Mouse (Mus musculus): Measurements from ENCODE around the gene Pard3b.

The Pard3b gene

DNA sequence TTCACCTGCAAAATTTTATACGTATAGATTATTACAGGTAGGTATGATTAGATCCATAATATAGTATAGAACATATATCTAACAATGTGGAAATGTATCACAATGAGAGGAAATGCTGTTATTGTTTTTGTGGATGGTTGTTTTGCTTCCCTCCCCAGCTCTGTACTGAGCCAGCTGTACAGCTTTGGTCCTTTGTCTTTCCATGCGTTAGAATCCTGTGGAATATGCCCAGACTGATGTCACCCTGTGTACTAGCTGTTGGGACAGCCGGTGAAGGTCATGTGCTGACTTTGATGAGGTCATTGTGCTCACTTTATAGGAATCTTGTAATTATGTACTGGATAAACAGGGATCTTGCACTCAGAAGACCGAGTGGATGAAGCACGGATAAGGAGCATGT lies 286.9 kb downstream of the Pard3b start:
- no peak for ATAC-seq (ENCODE audit: low TSS enrichment)

- no peak for ATAC-seq (ENCODE audit: low TSS enrichment)
Measured at GRCm38 (mm10) chr1:61928131-61928761, 289.6 kb downstream of the Pard3b start.

DNA sequence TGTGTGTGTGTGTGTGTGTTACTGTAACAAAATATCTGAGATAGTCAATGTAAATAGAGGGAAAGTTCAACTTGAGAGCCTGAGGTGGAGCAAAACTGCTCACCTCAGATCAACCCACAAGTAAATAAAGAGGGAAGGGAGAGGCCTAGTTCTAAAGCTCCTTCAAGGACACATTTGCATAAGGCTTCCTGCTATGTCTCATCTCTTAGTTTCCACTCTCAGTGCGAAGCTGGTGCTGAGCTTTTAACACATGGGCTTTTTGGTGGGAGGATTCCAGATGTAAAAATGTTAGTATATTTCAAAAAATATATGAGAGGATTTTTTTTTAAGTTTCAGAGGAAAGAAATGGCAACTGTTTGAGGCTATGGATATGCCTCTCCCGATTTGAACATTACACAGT lies 294.9 kb downstream of the Pard3b start:
- ATAC-seq (ENCODE audit: low TSS enrichment): peak; percentile 57

DNA sequence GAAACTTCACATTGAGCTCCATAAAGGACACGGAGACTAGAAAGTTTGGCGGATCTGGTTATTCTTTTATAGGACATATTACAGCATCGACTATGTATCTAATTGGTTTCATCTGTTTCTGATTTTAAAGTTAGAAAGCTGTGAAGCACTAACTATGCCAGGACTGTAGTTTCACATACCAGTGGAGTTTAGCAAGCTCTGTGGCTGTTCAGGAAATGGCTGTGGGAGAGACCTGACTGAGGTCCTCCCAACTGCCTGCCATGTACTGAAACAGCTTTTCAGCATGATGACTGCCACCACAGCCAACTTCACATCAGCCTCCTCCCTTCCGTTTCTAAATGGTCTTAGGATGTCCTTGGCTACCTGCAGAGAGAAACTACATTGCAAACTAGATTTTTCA lies 296.1 kb downstream of the Pard3b start:
- ATAC-seq (ENCODE audit: low TSS enrichment): no peak

DNA sequence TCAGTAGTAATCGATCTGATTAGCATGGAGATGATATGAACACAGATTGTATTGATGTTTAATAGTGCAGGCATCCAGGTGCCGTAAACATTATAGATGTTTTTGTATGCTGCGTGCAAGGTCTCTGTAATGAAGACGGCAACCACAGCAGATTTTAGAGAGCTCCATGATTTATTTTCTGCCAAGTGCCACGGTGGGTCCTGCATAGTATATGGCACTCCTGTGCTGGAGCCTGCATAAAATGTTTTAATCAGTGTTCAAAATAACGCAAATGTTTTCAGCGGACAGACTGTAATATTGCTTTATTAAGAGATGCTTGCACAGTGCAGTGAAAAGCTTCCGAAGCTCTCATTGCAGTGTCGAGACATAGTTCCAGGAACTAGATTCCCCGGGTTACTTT lies 301.3 kb downstream of the Pard3b start:
- no peak for ATAC-seq (ENCODE audit: low TSS enrichment)

DNA sequence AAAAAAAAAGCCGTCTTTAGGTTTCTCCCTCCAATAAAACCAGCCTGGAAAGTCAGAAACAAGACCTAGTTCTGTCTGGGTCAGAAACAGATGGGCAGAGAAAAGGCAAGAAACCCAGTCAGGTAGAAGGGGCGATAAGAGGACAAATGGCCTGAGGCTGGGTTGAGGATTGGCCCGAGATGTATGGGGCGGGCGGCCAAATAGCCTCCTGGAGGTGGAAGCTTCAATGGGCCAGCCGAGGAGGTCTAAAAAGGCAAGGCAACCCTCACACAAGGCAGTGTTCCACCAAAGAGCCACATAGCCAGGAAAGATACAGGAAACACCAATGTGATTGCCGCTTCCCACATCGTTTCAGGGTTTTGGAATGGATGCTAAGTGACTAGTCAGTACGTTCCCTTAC lies 322.9 kb downstream of the Pard3b start:
- ATAC-seq (ENCODE audit: low TSS enrichment): no peak

- no peak for ATAC-seq (ENCODE audit: low TSS enrichment)
Measured at GRCm38 (mm10) chr1:61962571-61962970, 323.9 kb downstream of the Pard3b start.

DNA sequence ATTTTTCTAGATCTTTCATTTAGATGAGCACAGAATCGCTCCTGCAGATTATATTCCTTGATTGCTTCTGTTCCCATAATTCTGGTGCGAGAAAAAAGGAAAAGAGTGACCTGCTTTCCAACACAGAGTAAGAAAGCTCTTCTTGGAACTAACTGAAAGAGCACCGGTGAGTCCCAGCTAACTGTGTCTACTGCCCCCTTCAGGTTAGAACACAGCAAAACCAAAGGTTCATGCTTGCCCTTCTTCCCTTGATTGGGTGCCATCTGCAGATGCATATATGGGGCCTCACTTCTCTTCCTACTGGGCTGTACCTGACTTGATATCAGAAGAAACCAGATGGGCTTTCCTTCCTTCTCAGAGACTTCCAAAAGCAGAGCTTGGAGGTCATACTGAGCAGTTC lies 328.5 kb downstream of the Pard3b start:
- no peak; the same call in 1 of the 2 replicates for ATAC-seq (ENCODE audit: low TSS enrichment)

DNA sequence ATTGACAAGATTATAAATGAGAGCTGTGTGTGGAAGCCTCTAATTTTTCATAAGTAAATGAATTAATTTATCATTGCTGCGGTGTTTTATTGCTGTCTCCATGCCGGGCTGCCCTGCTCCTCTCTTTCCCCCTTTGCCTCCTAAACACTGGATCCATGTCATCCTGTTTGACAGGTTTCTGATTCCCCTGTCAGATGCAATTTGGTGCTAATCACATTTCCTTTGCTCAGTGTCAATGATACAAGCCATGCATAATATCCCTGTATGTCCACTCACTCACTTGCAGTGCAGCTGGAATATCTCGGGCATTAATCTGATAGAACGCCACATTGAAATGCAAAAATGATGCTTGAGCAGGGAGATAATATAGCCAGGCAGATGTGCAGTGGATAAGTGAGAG lies 329.2 kb downstream of the Pard3b start:
- ATAC-seq (ENCODE audit: low TSS enrichment): no peak

- no peak for ATAC-seq (ENCODE audit: low TSS enrichment)
Measured at GRCm38 (mm10) chr1:61997711-61998110, 359.1 kb downstream of the Pard3b start.

- ATAC-seq (ENCODE audit: low TSS enrichment): no peak
Measured at GRCm38 (mm10) chr1:62008811-62009210, 370.2 kb downstream of the Pard3b start.

DNA sequence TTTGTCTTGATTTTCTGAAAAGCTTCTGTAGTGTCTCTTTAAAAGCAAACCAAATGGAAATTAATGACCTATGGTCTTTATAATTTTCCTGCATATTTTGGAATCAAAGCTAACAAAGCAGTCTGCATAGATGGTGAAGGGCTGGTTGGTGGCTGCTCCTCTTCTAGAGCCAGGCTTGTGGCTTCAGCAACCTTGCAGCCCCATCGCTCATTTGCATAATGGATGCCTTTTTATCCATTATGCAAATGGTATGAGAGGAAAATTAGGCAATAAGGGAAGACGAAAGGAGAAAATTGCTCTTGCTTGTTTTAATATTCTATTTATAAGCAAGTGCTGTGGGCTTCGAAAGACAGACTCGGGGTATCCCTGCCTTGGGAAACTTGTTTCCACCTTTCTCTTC lies 373.1 kb downstream of the Pard3b start:
- no peak for ATAC-seq (ENCODE audit: low TSS enrichment)

DNA sequence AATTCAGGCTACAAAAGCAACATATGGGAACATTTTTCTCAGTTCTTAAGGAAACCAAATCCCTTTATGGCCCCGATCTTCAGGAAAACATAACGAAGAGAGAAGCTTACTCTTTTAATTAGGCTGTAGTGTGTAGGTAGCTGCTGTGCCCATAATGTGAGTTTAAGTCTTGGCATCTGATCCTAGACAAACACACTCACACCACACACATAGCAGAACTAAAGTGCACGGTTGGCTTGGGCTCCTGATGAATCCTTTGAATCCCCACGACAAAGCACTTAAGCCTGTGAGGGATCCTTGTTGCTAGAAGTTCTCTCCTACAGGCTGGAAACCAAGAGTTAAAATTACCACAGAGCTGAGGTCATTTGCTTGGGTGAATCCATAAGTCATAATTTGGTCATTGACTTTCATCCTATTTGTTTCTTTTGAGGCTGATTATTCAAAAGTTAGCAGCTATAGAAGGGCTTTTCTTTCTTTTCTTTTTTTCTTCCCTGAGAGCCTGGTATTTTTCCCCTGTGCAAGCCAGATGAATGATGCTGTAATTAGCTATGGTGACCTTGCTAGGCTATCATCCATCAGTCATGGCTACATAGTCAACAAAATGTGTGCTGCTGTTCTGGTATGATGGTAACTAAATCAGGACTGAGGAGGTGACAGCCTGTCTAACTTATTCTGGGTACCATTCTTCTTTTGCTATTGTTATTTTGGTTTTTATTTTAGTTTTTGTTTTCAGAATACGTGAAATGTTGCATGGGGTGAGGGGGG lies 378.1 kb downstream of the Pard3b start:
- no peak for ATAC-seq (ENCODE audit: low TSS enrichment)

DNA sequence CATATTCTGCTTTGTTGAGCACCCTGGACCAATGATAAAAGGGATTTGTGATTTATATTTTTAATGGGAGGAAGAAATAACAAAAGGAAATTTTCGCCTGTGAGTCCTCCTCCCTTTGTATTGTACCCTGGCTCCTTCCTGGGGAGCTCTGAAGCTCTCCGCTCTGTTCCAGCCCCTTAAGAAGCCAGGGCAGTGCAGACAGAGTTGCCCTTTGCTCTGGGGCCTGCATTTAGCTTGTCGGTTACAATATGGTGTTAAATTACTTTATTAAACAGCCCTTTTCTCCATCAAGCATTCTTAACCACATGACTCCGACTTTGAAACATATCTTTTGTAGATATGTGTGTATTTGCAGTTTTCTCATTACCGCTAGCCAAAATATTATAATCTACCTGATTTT lies 379.7 kb downstream of the Pard3b start:
- no peak for ATAC-seq (ENCODE audit: low TSS enrichment)

GRCm38 (mm10) chr1:62019743-62020142 lies 381.1 kb downstream of the Pard3b start:
- no peak for ATAC-seq (ENCODE audit: low TSS enrichment)

GRCm38 (mm10) chr1:62041718-62042117 lies 403.1 kb downstream of the Pard3b start:
- no peak for ATAC-seq (ENCODE audit: low TSS enrichment)

GRCm38 (mm10) chr1:62048592-62048991 lies 410.0 kb downstream of the Pard3b start:
- ATAC-seq (ENCODE audit: low TSS enrichment): no peak

- no peak for ATAC-seq (ENCODE audit: low TSS enrichment)
Measured at GRCm38 (mm10) chr1:62051186-62051825, 412.7 kb downstream of the Pard3b start.

GRCm38 (mm10) chr1:62053167-62053638 lies 414.6 kb downstream of the Pard3b start:
- ATAC-seq (ENCODE audit: low TSS enrichment): no peak

DNA sequence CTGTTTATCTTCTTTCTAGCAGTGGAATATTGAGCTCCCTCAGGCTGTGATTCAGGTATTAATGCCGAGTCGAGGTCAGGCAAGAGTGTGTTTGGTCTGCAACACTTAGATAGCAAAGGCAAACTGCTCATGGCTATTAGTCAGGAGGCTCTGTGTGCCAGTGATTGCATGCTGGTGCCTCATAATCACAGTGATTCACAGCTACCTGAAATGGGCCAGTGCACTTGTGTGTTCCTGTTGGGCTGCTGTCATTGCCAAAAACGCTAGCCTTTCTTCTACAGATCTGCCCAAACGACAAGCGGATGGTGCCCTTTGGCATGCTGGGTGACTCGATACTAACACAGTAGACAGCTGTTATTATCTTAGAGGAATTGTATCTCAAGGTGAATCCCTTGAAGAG lies 416.7 kb downstream of the Pard3b start:
- ATAC-seq (ENCODE audit: low TSS enrichment): no peak

DNA sequence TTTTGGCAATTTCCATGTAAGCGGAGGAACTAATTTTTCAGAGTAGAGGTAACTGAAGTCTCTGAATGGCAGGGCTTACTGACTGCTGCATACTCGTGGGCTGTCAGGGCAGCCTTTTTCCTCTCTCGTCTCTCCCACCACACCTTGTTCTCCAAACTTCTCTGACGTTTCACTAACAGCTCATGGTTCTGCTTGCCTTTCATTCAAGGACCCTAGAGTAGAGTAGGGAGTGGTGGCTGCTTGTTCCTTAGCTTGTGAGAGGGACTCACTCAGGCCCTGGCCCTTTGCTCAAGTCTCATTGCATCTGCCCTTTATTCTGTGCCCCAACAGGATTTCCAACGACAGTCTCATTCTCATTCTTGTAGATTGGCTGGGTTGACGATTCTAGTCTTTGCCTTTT lies 432.0 kb downstream of the Pard3b start:
- ATAC-seq (ENCODE audit: low TSS enrichment): no peak

GRCm38 (mm10) chr1:62071139-62071538 lies 432.5 kb downstream of the Pard3b start:
- ATAC-seq (ENCODE audit: low TSS enrichment): no peak

DNA sequence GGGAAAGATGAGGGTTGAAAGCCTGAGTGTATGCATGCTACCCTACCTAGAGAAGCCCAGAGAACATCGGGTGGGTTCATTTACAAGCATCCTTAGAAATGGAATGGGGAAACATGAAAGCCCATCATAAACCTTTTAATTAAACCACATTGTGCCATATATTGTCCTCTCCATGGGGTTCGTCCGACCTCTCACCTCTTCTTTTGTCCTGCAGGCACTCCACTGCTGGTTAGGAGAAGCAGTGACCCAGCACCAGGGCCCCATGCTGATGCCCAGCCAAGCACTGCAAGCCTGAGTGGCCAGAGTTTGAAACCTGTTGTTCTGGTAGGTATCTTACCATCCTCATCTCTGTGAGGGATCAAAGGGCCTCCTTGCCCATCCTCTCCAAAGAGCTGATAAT lies 437.5 kb downstream of the Pard3b start:
- no peak for ATAC-seq (ENCODE audit: low TSS enrichment)
